Mouse (Mus musculus) CH12.LX (cell line): ENCODE measurements at regions not wholly inside any gene's neighbourhood (a gene's known extent, or its start where the extent isn't known, plus 50 kb on each side); places are given as distances from the start of the nearest gene placed in this dataset.

Source experiments
- DNase-seq: peaks from one replicate; pipeline ENCODE4 v3.0.0-alpha.2; 2013; ENCODE audit errors: extremely low read depth
- H3K27ac ChIP-seq: 2 replicates; pipeline ENCODE4 v1.5.1; 2012; ENCODE audit warnings: low read depth, mild to moderate bottlenecking, control low read depth, moderate library complexity; ENCODE audit not compliant: insufficient read depth
- H3K27me3 ChIP-seq: replicated peaks from 2 replicates; pipeline ENCODE3; 2012; ENCODE audit warnings: inconsistent platforms
- H3K36me3 ChIP-seq, 2 experiments: replicated peaks in 1 of 2; 2 replicates each; pipeline versions ENCODE3 to v1.6.1; 2012; ENCODE audit warnings: inconsistent platforms in 1 of 2, low read length in 1 of 2, mild to moderate bottlenecking in 1 of 2, mixed read lengths in 1 of 2, moderate library complexity in 1 of 2; ENCODE audit not compliant: control insufficient read depth in 1 of 2, insufficient read depth in 1 of 2
- H3K4me1 ChIP-seq, 2 experiments: 2 replicates each; pipeline ENCODE4 v1.6.1; 2012; ENCODE audit warnings: inconsistent platforms in 1 of 2, moderate library complexity in 1 of 2; ENCODE audit not compliant: insufficient read depth in 2 of 2, control insufficient read depth in 1 of 2
- H3K4me2 ChIP-seq: 2 replicates; pipeline ENCODE4 v1.6.1; 2012; ENCODE audit warnings: low read depth, mild to moderate bottlenecking, control low read depth; ENCODE audit not compliant: poor library complexity, insufficient read depth, severe bottlenecking
- H3K4me3 ChIP-seq, 3 experiments: fragments of 150-350 bp in 1 of 3; sonication (generic) in 1 of 3; replicated peaks in 1 of 3; 2 replicates each; pipeline versions ENCODE3 to v1.5.1; 2011 to 2012; ENCODE audit warnings: low read depth in 2 of 3, low read length in 2 of 3, mild to moderate bottlenecking in 2 of 3, moderate library complexity in 2 of 3, control low read depth in 1 of 3, improper control_type of control experiment in 1 of 3, inconsistent platforms in 1 of 3, mixed read lengths in 1 of 3; ENCODE audit not compliant: poor library complexity in 1 of 3
- H3K79me2 ChIP-seq: replicated peaks from 2 replicates; pipeline ENCODE4 v1.6.1; 2012; ENCODE audit warnings: mild to moderate bottlenecking, moderate library complexity; ENCODE audit not compliant: control insufficient read depth, poor library complexity, insufficient read depth, severe bottlenecking; ENCODE audit errors: extremely low read depth
- H3K9ac ChIP-seq: 2 replicates; pipeline ENCODE4 v1.6.1; 2012; ENCODE audit warnings: low read depth, mild to moderate bottlenecking, control low read depth, moderate library complexity; ENCODE audit not compliant: insufficient read depth
- H3K9me3 ChIP-seq: replicated peaks from 2 replicates; pipeline ENCODE3; 2012; ENCODE audit warnings: low read length, inconsistent platforms, mixed read lengths
- BHLHE40 ChIP-seq: IDR thresholded peaks from 2 replicates; pipeline ENCODE4 v1.6.1; 2011; ENCODE audit warnings: mild to moderate bottlenecking, low read depth, low read length, improper control_type of control experiment
- CHD2 ChIP-seq: IDR thresholded peaks from 2 replicates; pipeline ENCODE4 v1.6.1; 2011; ENCODE audit warnings: low read length, improper control_type of control experiment
- CTCF ChIP-seq, 2 experiments: IDR thresholded peaks in 1 of 2; conservative IDR thresholded peaks in 1 of 2; 2 replicates each; pipeline ENCODE4 v1.5.1; 2011 to 2012; ENCODE audit warnings: low read depth in 2 of 2, low read length in 2 of 2, improper control_type of control experiment in 1 of 2, inconsistent platforms in 1 of 2, mild to moderate bottlenecking in 1 of 2, moderate library complexity in 1 of 2
- E2F4 ChIP-seq: IDR thresholded peaks from 2 replicates; pipeline ENCODE4 v1.6.1; 2011; ENCODE audit warnings: low read depth, low read length, improper control_type of control experiment; ENCODE audit not compliant: insufficient replicate concordance
- EP300 ChIP-seq: IDR thresholded peaks from 2 replicates; pipeline ENCODE4 v1.6.1; 2011; ENCODE audit warnings: low read length, improper control_type of control experiment
- HCFC1 ChIP-seq: IDR thresholded peaks from 2 replicates; pipeline ENCODE4 v1.6.1; 2012; ENCODE audit warnings: low read depth, mild to moderate bottlenecking, inconsistent platforms, low read length, improper control_type of control experiment
- IRF4 ChIP-seq: IDR thresholded peaks from 2 replicates; pipeline ENCODE4 v1.6.1; 2014; ENCODE audit warnings: low read depth, mild to moderate bottlenecking, inconsistent platforms, low read length, improper control_type of control experiment
- JUN ChIP-seq: IDR thresholded peaks from 2 replicates; pipeline ENCODE4 v1.6.1; 2011; ENCODE audit warnings: low read depth, mild to moderate bottlenecking, low read length, improper control_type of control experiment, moderate library complexity; ENCODE audit not compliant: insufficient read depth
- JUND ChIP-seq: conservative IDR thresholded peaks from 2 replicates; pipeline ENCODE4 v1.6.1; 2011; ENCODE audit warnings: low read depth, low read length, improper control_type of control experiment
- KAT2A ChIP-seq: IDR thresholded peaks from 2 replicates; pipeline ENCODE4 v1.6.1; 2012; ENCODE audit warnings: low read length, improper control_type of control experiment, inconsistent platforms; ENCODE audit not compliant: insufficient replicate concordance
- MAX ChIP-seq: IDR thresholded peaks from 2 replicates; pipeline ENCODE4 v1.6.1; 2011; ENCODE audit warnings: low read length, improper control_type of control experiment
- MAZ ChIP-seq: IDR thresholded peaks from 2 replicates; pipeline ENCODE4 v1.6.1; 2012; ENCODE audit warnings: low read depth, mild to moderate bottlenecking, inconsistent platforms, low read length, improper control_type of control experiment, moderate library complexity
- MEF2A ChIP-seq: IDR thresholded peaks from 2 replicates; pipeline ENCODE4 v1.6.1; 2014; ENCODE audit warnings: low read depth, mild to moderate bottlenecking, inconsistent platforms, low read length, improper control_type of control experiment, borderline replicate concordance
- MXI1 ChIP-seq: IDR thresholded peaks from 2 replicates; pipeline ENCODE4 v1.6.1; 2011; ENCODE audit warnings: mild to moderate bottlenecking, low read depth, low read length, improper control_type of control experiment
- MYC ChIP-seq: IDR thresholded peaks from 2 replicates; pipeline ENCODE4 v1.6.1; 2011; ENCODE audit warnings: low read depth, mild to moderate bottlenecking, improper control_type of control experiment, low read length
- POLR2A ChIP-seq: IDR thresholded peaks from 2 replicates; pipeline ENCODE4 v1.6.1; 2011; ENCODE audit warnings: low read depth, mild to moderate bottlenecking, improper control_type of control experiment, low read length
- POLR2AphosphoS2 ChIP-seq: IDR thresholded peaks from 2 replicates; pipeline ENCODE4 v1.6.1; 2011; ENCODE audit warnings: low read depth, low read length, improper control_type of control experiment
- RAD21 ChIP-seq: IDR thresholded peaks from 2 replicates; pipeline ENCODE4 v1.6.1; 2011; ENCODE audit warnings: low read depth, mild to moderate bottlenecking, low read length, improper control_type of control experiment, moderate library complexity
- RCOR1 ChIP-seq: conservative IDR thresholded peaks from 2 replicates; pipeline ENCODE4 v1.6.1; 2012; ENCODE audit warnings: low read depth, mild to moderate bottlenecking, inconsistent platforms, low read length, improper control_type of control experiment
- SIN3A ChIP-seq: IDR thresholded peaks from 2 replicates; pipeline ENCODE4 v1.6.1; 2012; ENCODE audit warnings: low read length, improper control_type of control experiment, inconsistent platforms
- SMC3 ChIP-seq: IDR thresholded peaks from 2 replicates; pipeline ENCODE4 v1.6.1; 2011; ENCODE audit warnings: low read depth, low read length, improper control_type of control experiment
- TBP ChIP-seq: conservative IDR thresholded peaks from 2 replicates; pipeline ENCODE4 v1.6.1; 2011; ENCODE audit warnings: low read depth, low read length, improper control_type of control experiment
- TCF12 ChIP-seq: IDR thresholded peaks from 2 replicates; pipeline ENCODE4 v1.6.1; 2014; ENCODE audit warnings: low read depth, mild to moderate bottlenecking, inconsistent platforms, low read length, improper control_type of control experiment
- USF1 ChIP-seq: IDR thresholded peaks from 2 replicates; pipeline ENCODE4 v1.6.1; 2014; ENCODE audit warnings: low read depth, mild to moderate bottlenecking, inconsistent platforms, low read length, improper control_type of control experiment
- USF2 ChIP-seq: conservative IDR thresholded peaks from 2 replicates; pipeline ENCODE4 v1.6.1; 2011; ENCODE audit warnings: low read depth, low read length, improper control_type of control experiment
- ZKSCAN1 ChIP-seq: IDR thresholded peaks from 2 replicates; pipeline ENCODE4 v1.6.1; 2012; ENCODE audit warnings: low read depth, inconsistent platforms, low read length, improper control_type of control experiment, borderline replicate concordance
- ZMIZ1 ChIP-seq: IDR thresholded peaks from 2 replicates; pipeline ENCODE4 v1.6.1; 2012; ENCODE audit warnings: low read depth, mild to moderate bottlenecking, inconsistent platforms, low read length, improper control_type of control experiment
- ZNF384 ChIP-seq: IDR thresholded peaks from 2 replicates; pipeline ENCODE4 v1.6.1; 2012; ENCODE audit warnings: low read depth, low read length, improper control_type of control experiment, inconsistent platforms
- dilution Hi-C: fragments of 300-500 bp; cut with MboI; formaldehyde crosslinking; loops from 2 replicates; pipeline ENCODE4 v1.14.3; 2020; ENCODE audit warnings: low sequenced_read_pairs; ENCODE audit not compliant: extremely low pct_unique_long_range_greater_than_20kb, extremely low pct_ligation_motif_present
- in situ Hi-C: fragments of 300-500 bp; cut with MboI; formaldehyde crosslinking; loops from 3 replicates; pipeline ENCODE4 v1.14.3; 2019; ENCODE audit warnings: low sequenced_read_pairs, low pct_ligation_motif_present, low pct_unique_long_range_greater_than_20kb, mixed read lengths

- no peak overlapping the region for H3K9ac ChIP-seq
- in situ Hi-C loops, result no loop called here
- H3K36me3 ChIP-seq, result no peaks in the 10 kb centered on the region
- H3K79me2 ChIP-seq, result no peaks in the 10 kb centered on the region
- no peaks in the 10 kb centered on the region for H3K4me1 ChIP-seq
- no peaks in the 10 kb centered on the region for H3K9me3 ChIP-seq
- no peak overlapping the region for H3K4me3 ChIP-seq
- no peak for TF ChIP-seq TBP
- TF ChIP-seq JUN, result no peak
- TF ChIP-seq ZKSCAN1, result no peak
- TF ChIP-seq EP300, result no peak
- TF ChIP-seq MAZ, result no peak
- TF ChIP-seq ZNF384, result no peak
- no peak overlapping the region for H3K4me2 ChIP-seq
- H3K27me3 ChIP-seq, result no peaks in the 10 kb centered on the region
- no peak overlapping the region for H3K27ac ChIP-seq
- no peak for DNase-seq
- dilution Hi-C loops, result no loop called here
Measured at GRCm38 (mm10) chr10:51832459-51832858, 154.9 kb downstream of the Rfx6 start.

DNA sequence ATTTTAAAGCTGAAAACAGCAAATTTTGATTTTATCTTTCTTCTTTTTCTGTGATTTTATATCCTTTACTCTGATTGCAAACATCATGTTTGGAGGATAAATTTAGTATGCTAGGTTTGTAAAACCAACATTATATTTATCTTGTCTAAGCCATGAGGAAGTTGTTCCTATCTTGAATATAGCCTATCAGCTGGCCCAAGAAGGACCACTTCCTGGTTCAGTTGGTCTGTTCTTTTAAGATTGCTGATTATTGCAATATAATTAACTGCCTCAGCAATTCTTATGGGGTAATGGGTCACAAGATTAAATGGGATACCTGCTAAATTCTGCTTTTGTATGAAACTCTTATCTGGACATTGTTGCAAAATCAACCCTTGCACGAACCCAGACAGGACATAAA is 165.5 kb downstream of the Rfx6 start:
- no peak overlapping the region for H3K27ac ChIP-seq
- no peaks in the 10 kb centered on the region for H3K36me3 ChIP-seq
- H3K9me3 ChIP-seq, result no peaks in the 10 kb centered on the region
- dilution Hi-C loops, result no loop called here
- TF ChIP-seq SMC3 (no peak), RAD21 (no peak), E2F4 (no peak), KAT2A (no peak), POLR2AphosphoS2 (no peak), IRF4 (no peak), EP300 (no peak), ZMIZ1 (no peak), ZNF384 (no peak), CHD2 (no peak), MAZ (no peak), CTCF (conservative IDR thresholded peaks at IDR 0.05 in 1 of 2, IDR thresholded peaks at IDR 0.05 in 1 of 2; ENCODE audit: low read depth in 2 of 2, low read length in 2 of 2) (no peak)
- no peak overlapping the region for H3K4me3 ChIP-seq
- in situ Hi-C loops, result no loop called here
- no peaks in the 10 kb centered on the region for H3K4me1 ChIP-seq
- no peak for DNase-seq
- H3K9ac ChIP-seq, result no peak overlapping the region
- H3K79me2 ChIP-seq, result no peaks in the 10 kb centered on the region
- no peaks in the 10 kb centered on the region for H3K27me3 ChIP-seq
- H3K4me2 ChIP-seq, result no peak overlapping the region

DNA sequence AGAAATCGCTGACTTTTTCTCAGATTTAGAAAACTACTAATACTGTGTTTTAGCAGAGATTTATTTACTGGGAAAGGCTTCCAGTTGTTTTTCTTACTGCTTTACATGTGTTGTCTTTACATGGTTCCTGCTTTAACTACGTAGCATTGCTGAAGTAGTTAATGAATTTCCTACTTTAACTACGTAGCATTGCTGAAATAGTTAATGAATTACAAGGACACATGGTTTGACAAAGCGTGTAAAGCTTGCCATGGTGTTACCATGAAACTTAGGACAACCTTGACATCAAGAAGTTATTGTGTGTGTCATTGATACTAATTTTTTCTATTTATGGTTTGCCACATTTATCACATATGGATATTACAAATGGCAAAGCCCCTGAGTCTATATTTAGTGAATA is 168.7 kb downstream of the Rfx6 start:
- H3K9me3 ChIP-seq, result no peaks in the 10 kb centered on the region
- H3K9ac ChIP-seq, result no peak overlapping the region
- H3K4me1 ChIP-seq, result no peaks in the 10 kb centered on the region
- dilution Hi-C loops, result no loop called here
- no peak overlapping the region for H3K4me2 ChIP-seq
- no peaks in the 10 kb centered on the region for H3K79me2 ChIP-seq
- no peak for TF ChIP-seq MAZ
- no peak for TF ChIP-seq BHLHE40
- no peak for TF ChIP-seq HCFC1
- no peak for TF ChIP-seq SIN3A
- TF ChIP-seq MEF2A, result no peak
- TF ChIP-seq CHD2, result no peak
- no peak for TF ChIP-seq MYC
- no peak for TF ChIP-seq POLR2A
- TF ChIP-seq USF1, result no peak
- no peak for TF ChIP-seq ZMIZ1
- TF ChIP-seq TCF12, result no peak
- TF ChIP-seq IRF4, result no peak
- no peak for TF ChIP-seq ZNF384
- no peak for TF ChIP-seq RAD21
- no peak for TF ChIP-seq MXI1
- no peak for TF ChIP-seq JUND
- TF ChIP-seq RCOR1, result no peak
- TF ChIP-seq USF2, result no peak
- TF ChIP-seq MAX, result no peak
- no peak overlapping the region for H3K4me3 ChIP-seq
- H3K27ac ChIP-seq, result no peak overlapping the region
- no peaks in the 10 kb centered on the region for H3K36me3 ChIP-seq
- DNase-seq, result no peak
- no peaks in the 10 kb centered on the region for H3K27me3 ChIP-seq
- in situ Hi-C loops, result no loop called here
